Mouse (Mus musculus) adrenal gland, postnatal 25 days (tissue): ENCODE measurements around the gene Pax4. TPM values are rescaled to one million over a fixed set of nuclear protein-coding genes. Genes with fewer than 3 reads are reported as not detected.

Source experiments
- DNase-seq: peaks from one replicate; pipeline ENCODE4 v3.0.0; 2021; ENCODE audit warnings: mixed read lengths
- total RNA-seq: library from RNA; stranded (reverse); gene quantifications from 2 replicates; pipeline ENCODE4 v1.2.3, GENCODE M21; 2021

The Pax4 gene
- total RNA-seq, 1 experiment from 2014 or later: not detected

GRCm38 (mm10) chr6:28396853-28397457 is 52.2 kb downstream of the Pax4 start:
- DNase-seq: no peak

- no peak for DNase-seq
Measured at GRCm38 (mm10) chr6:28396051-28396852, 52.9 kb downstream of the Pax4 start.

Other genes starting within 250 kb of the Pax4 start
- gene Zfp800, start 51.3 kb downstream of the Pax4 start, total RNA-seq: 25.5 and 29.3 TPM in 2 replicates
- 156 and 169 TPM in 2 replicates for gene Arf5, start 25.8 kb downstream of the Pax4 start, total RNA-seq
- not detected in 2 replicates for gene Fscn3, start 21.6 kb downstream of the Pax4 start, total RNA-seq
- gene Gcc1, start 21.0 kb downstream of the Pax4 start, total RNA-seq: 15.7 and 16.5 TPM in 2 replicates
- gene Snd1, start 25.8 kb upstream of the Pax4 start, total RNA-seq: 128 and 153 TPM in 2 replicates